Mouse (Mus musculus): ENCODE measurements around the gene Atp6ap1. TPM values are rescaled to one million over a fixed set of nuclear protein-coding genes. Genes with fewer than 3 reads are reported as not detected.

Atp6ap1 gene
- polyA plus RNA-seq, 1 experiment: 178 TPM

DNA sequence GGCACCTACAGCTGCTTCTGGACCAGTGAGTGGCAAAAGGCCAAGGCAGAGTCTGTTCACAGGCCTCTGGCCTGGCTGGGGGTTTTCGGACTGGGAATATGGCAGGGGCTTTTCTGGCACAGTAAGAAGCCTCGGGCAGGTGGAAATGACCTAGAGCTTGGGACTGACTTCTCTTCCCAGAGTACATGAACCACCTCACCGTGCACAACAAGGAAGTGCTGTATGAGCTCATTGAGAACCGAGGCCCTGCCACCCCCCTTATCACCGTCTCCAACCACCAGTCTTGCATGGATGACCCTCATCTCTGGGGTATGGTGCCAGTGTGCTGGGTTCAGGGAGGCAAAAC is 13.8 kb upstream of the Atp6ap1 start:
- H3K79me2 ChIP-seq (ENCODE audit: control insufficient read depth, insufficient read depth): peaks cover 14% of the 10 kb centered on the region

DNA sequence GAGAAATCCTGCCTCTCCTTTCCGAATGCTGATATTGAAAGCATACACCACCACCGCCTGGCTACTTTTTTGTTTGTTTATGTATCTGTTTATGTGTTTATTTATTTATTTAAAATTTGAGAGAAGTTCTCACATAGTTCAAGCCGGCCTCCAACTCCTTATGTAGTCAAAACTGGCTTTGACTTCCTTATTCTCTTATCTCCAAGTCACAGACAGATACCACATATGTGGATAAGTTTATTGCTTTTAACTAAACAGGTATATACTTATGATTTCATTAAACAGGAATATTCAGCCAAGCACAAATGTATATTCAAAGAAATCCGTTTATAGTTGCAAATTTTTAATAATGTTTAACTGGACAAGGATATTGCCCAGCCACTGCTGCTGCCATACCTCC is 3.5 kb upstream of the Atp6ap1 start:
- peaks cover 8% of the 10 kb centered on the region for H3K79me2 ChIP-seq (ENCODE audit: control insufficient read depth, insufficient read depth)
- H3K36me3 ChIP-seq (ENCODE audit: control insufficient read depth, insufficient read depth): no peaks in the 10 kb centered on the region
- no peak overlapping the region for H3K4me3 ChIP-seq
- H3ac ChIP-seq (ENCODE audit: control insufficient read depth, insufficient read length): no peak overlapping the region
- TF ChIP-seq USF1 (IDR thresholded peaks at IDR 0.05; ENCODE audit: low read depth): no peak
- TF ChIP-seq MAX (IDR thresholded peaks at IDR 0.05; ENCODE audit: low read depth): no peak
- no peak for TF ChIP-seq POLR2A (IDR thresholded peaks at IDR 0.05; ENCODE audit: insufficient read length, low read depth)
- TF ChIP-seq TCF3 (IDR thresholded peaks at IDR 0.05; ENCODE audit: insufficient read length, low read depth): no peak
- no peak for TF ChIP-seq TCF12 (IDR thresholded peaks at IDR 0.05; ENCODE audit: insufficient read depth, poor library complexity, severe bottlenecking)
- no peak for TF ChIP-seq E2F4 (IDR thresholded peaks at IDR 0.05; ENCODE audit: insufficient read depth)
- TF ChIP-seq MYOG (IDR thresholded peaks at IDR 0.05; ENCODE audit: control insufficient read depth in 1 of 3, insufficient read depth in 1 of 3, insufficient read length in 2 of 3, low read depth in 2 of 3): no peak
- TF ChIP-seq CEBPB (IDR thresholded peaks at IDR 0.05; ENCODE audit: insufficient read depth, poor library complexity, severe bottlenecking): no peak
- TF ChIP-seq SRF (IDR thresholded peaks at IDR 0.05; ENCODE audit: control insufficient read depth, insufficient read length, low read depth): no peak
- no peak for TF ChIP-seq POLR2AphosphoS2 (IDR thresholded peaks at IDR 0.05; ENCODE audit: insufficient read length, low read depth)
- no peak for TF ChIP-seq REST (IDR thresholded peaks at IDR 0.05; ENCODE audit: insufficient read depth, insufficient read length)
- no peak for TF ChIP-seq MYOD1 (IDR thresholded peaks at IDR 0.05; ENCODE audit: control insufficient read depth in 1 of 3, insufficient read length in 2 of 3, low read depth in 2 of 3)
- H3K4me2 ChIP-seq (ENCODE audit: low read depth): no peak overlapping the region
- H3K27me3 ChIP-seq (ENCODE audit: control insufficient read depth, insufficient read depth, insufficient read length): no peaks in the 10 kb centered on the region

More for the DNA sequence above, 13.8 kb upstream of the Atp6ap1 start:
- Histone ChIP-seq H3ac (ENCODE audit: control insufficient read depth, insufficient read length) (peak overlapping the region; percentile 54), H3K4me3 (peak overlapping the region; percentile 67), H3K4me2 (ENCODE audit: low read depth) (peak overlapping the region; percentile 81), H3K27me3 (ENCODE audit: control insufficient read depth, insufficient read depth, insufficient read length) (no peaks in the 10 kb centered on the region), H3K36me3 (ENCODE audit: control insufficient read depth, insufficient read depth) (peaks cover 2% of the 10 kb centered on the region)
- no peak for TF ChIP-seq POLR2A (IDR thresholded peaks at IDR 0.05; ENCODE audit: insufficient read length, low read depth)
- no peak for TF ChIP-seq MYOG (IDR thresholded peaks at IDR 0.05; ENCODE audit: control insufficient read depth in 1 of 3, insufficient read depth in 1 of 3, insufficient read length in 2 of 3, low read depth in 2 of 3)
- no peak for TF ChIP-seq SRF (IDR thresholded peaks at IDR 0.05; ENCODE audit: control insufficient read depth, insufficient read length, low read depth)
- TF ChIP-seq E2F4 (IDR thresholded peaks at IDR 0.05; ENCODE audit: insufficient read depth): no peak
- no peak for TF ChIP-seq MAX (IDR thresholded peaks at IDR 0.05; ENCODE audit: low read depth)
- TF ChIP-seq CEBPB (IDR thresholded peaks at IDR 0.05; ENCODE audit: insufficient read depth, poor library complexity, severe bottlenecking): no peak
- TF ChIP-seq USF1 (IDR thresholded peaks at IDR 0.05; ENCODE audit: low read depth): no peak
- TF ChIP-seq POLR2AphosphoS2 (IDR thresholded peaks at IDR 0.05; ENCODE audit: insufficient read length, low read depth): no peak
- TF ChIP-seq TCF3 (IDR thresholded peaks at IDR 0.05; ENCODE audit: insufficient read length, low read depth): no peak
- TF ChIP-seq MYOD1 (IDR thresholded peaks at IDR 0.05; ENCODE audit: control insufficient read depth in 1 of 3, insufficient read length in 2 of 3, low read depth in 2 of 3): no peak
- TF ChIP-seq TCF12 (IDR thresholded peaks at IDR 0.05; ENCODE audit: insufficient read depth, poor library complexity, severe bottlenecking): no peak
- no peak for TF ChIP-seq REST (IDR thresholded peaks at IDR 0.05; ENCODE audit: insufficient read depth, insufficient read length)

GRCm38 (mm10) chrX:74298348-74298747 is 1.5 kb downstream of the Atp6ap1 start:
- H3K27me3 ChIP-seq (ENCODE audit: control insufficient read depth, insufficient read depth, insufficient read length): no peaks in the 10 kb centered on the region
- H3K4me2 ChIP-seq (ENCODE audit: low read depth): peak overlapping the region; percentile 19
- peak overlapping the region; percentile 53 for H3K4me3 ChIP-seq
- H3ac ChIP-seq (ENCODE audit: control insufficient read depth, insufficient read length): no peak overlapping the region
- no peak for TF ChIP-seq SRF (IDR thresholded peaks at IDR 0.05; ENCODE audit: control insufficient read depth, insufficient read length, low read depth)
- no peak for TF ChIP-seq MYOG (IDR thresholded peaks at IDR 0.05; ENCODE audit: control insufficient read depth in 1 of 3, insufficient read depth in 1 of 3, insufficient read length in 2 of 3, low read depth in 2 of 3)
- TF ChIP-seq MYOD1 (IDR thresholded peaks at IDR 0.05; ENCODE audit: control insufficient read depth in 1 of 3, insufficient read length in 2 of 3, low read depth in 2 of 3): no peak
- TF ChIP-seq POLR2AphosphoS2 (IDR thresholded peaks at IDR 0.05; ENCODE audit: insufficient read length, low read depth): no peak
- no peak for TF ChIP-seq TCF3 (IDR thresholded peaks at IDR 0.05; ENCODE audit: insufficient read length, low read depth)
- no peak for TF ChIP-seq USF1 (IDR thresholded peaks at IDR 0.05; ENCODE audit: low read depth)
- TF ChIP-seq TCF12 (IDR thresholded peaks at IDR 0.05; ENCODE audit: insufficient read depth, poor library complexity, severe bottlenecking): no peak
- TF ChIP-seq E2F4 (IDR thresholded peaks at IDR 0.05; ENCODE audit: insufficient read depth): no peak
- no peak for TF ChIP-seq CEBPB (IDR thresholded peaks at IDR 0.05; ENCODE audit: insufficient read depth, poor library complexity, severe bottlenecking)
- no peak for TF ChIP-seq REST (IDR thresholded peaks at IDR 0.05; ENCODE audit: insufficient read depth, insufficient read length)
- no peak for TF ChIP-seq MAX (IDR thresholded peaks at IDR 0.05; ENCODE audit: low read depth)
- no peak for TF ChIP-seq POLR2A (IDR thresholded peaks at IDR 0.05; ENCODE audit: insufficient read length, low read depth)
- peaks cover 6% of the 10 kb centered on the region for H3K36me3 ChIP-seq (ENCODE audit: control insufficient read depth, insufficient read depth)
- peaks cover 14% of the 10 kb centered on the region for H3K79me2 ChIP-seq (ENCODE audit: control insufficient read depth, insufficient read depth)

DNA sequence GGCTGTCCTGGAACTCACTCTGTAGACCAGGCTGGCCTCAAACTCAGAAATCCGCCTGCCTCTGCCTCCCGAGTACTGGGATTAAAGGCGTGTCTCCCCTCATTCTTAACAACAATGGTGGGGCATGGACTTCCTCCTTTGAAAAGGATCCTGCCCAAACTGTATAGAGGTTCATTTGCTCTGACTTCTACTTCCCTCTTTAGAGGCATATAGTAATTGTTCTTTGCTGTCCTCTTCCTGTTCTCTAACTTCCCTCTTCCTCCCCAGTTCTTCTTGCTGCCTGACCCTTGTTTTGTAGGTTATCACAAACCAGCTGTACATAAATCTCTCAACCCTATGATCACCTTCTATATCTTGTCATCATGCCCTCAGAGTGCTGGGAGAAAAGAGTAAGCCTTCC is 2.8 kb downstream of the Atp6ap1 start:
- Histone ChIP-seq H3K79me2 (ENCODE audit: control insufficient read depth, insufficient read depth) (peaks cover 14% of the 10 kb centered on the region), H3K4me2 (ENCODE audit: low read depth) (no peak overlapping the region), H3ac (ENCODE audit: control insufficient read depth, insufficient read length) (no peak overlapping the region), H3K36me3 (ENCODE audit: control insufficient read depth, insufficient read depth) (peaks cover 6% of the 10 kb centered on the region), H3K27me3 (ENCODE audit: control insufficient read depth, insufficient read depth, insufficient read length) (no peaks in the 10 kb centered on the region), H3K4me3 (no peak overlapping the region)
- TF ChIP-seq POLR2AphosphoS2 (IDR thresholded peaks at IDR 0.05; ENCODE audit: insufficient read length, low read depth) (no peak), REST (IDR thresholded peaks at IDR 0.05; ENCODE audit: insufficient read depth, insufficient read length) (no peak), TCF3 (IDR thresholded peaks at IDR 0.05; ENCODE audit: insufficient read length, low read depth) (no peak), MAX (IDR thresholded peaks at IDR 0.05; ENCODE audit: low read depth) (no peak), SRF (IDR thresholded peaks at IDR 0.05; ENCODE audit: control insufficient read depth, insufficient read length, low read depth) (no peak), USF1 (IDR thresholded peaks at IDR 0.05; ENCODE audit: low read depth) (no peak), CEBPB (IDR thresholded peaks at IDR 0.05; ENCODE audit: insufficient read depth, poor library complexity, severe bottlenecking) (no peak), MYOD1 (IDR thresholded peaks at IDR 0.05; ENCODE audit: control insufficient read depth in 1 of 3, insufficient read length in 2 of 3, low read depth in 2 of 3) (no peak), POLR2A (IDR thresholded peaks at IDR 0.05; ENCODE audit: insufficient read length, low read depth) (no peak), E2F4 (IDR thresholded peaks at IDR 0.05; ENCODE audit: insufficient read depth) (no peak), TCF12 (IDR thresholded peaks at IDR 0.05; ENCODE audit: insufficient read depth, poor library complexity, severe bottlenecking) (no peak), MYOG (IDR thresholded peaks at IDR 0.05; ENCODE audit: control insufficient read depth in 1 of 3, insufficient read depth in 1 of 3, insufficient read length in 2 of 3, low read depth in 2 of 3) (no peak)

All from myocyte (in vitro differentiated cells).